Comparison of ENCODE assay signal across 14 mouse cellular contexts in genomic region chrX:53693141-53693540, GRCm38 (mm10). TPM values are rescaled to one million over a fixed set of nuclear protein-coding genes. Genes with fewer than 3 reads are reported as not detected.
"Had no signal": no experiment of that assay in that cellular context is flagged by ENCODE, and none has a peak within 500 bp of the region (broad histone marks: within the 10 kb centered on the region; RNA-seq: fewer than 3 reads in every experiment).

No protein-coding gene starts in this region.

- DNase-seq: lung, adult 18-20 months; lung, embryonic 14.5 days; lung, postnatal 10 days; lung, postnatal 4 days; midbrain, embryonic 14.5 days; retina, postnatal 1 day; right cerebral cortex, adult 18-20 months; right cerebral cortex, postnatal 25 days; right cerebral cortex, postnatal 4 days; thymus, adult 18-20 months; thymus, postnatal 14 days; thymus, postnatal 4 days had no signal

- ATAC-seq: midbrain, embryonic 16.5 days had no signal

RNA-seq across cellular contexts. Expression of gene 4930502E18Rik, which starts 31.5 kb away (rescaled TPM):
- total RNA-seq: megakaryocyte-erythroid progenitor cell, adult 5-6 weeks had no signal
